Mouse (Mus musculus) embryonic facial prominence, embryonic 14.5 days (tissue): ENCODE measurements around the gene Zfyve1. TPM values are rescaled to one million over a fixed set of nuclear protein-coding genes. Genes with fewer than 3 reads are reported as not detected.
"Not testable (repeated sequence)": the region's sequence is repeated elsewhere in the genome, so short reads cannot be mapped to it uniquely, and the experiment has no call there.

Source experiments
- ATAC-seq: fragments of 200-750 bp; cut with Nextera tagmentation; 2 replicates; pipeline ENCODE4 v1.8.0; 2017; ENCODE audit warnings: low read depth, moderate number of reproducible peaks, moderate TSS enrichment
- DNase-seq: peaks from one replicate; pipeline ENCODE4 v3.0.0-alpha.2; 2015; ENCODE audit warnings: low spot score
- H3K27ac ChIP-seq: fragments of 300-500 bp; sonication (generic); replicated peaks from 2 replicates; pipeline ENCODE4 v1.5.1; 2014; ENCODE audit warnings: low read depth, mild to moderate bottlenecking, low read length, moderate library complexity
- H3K27me3 ChIP-seq: fragments of 300-500 bp; sonication (generic); replicated peaks from 2 replicates; pipeline ENCODE4 v1.6.1; 2014; ENCODE audit warnings: low read length; ENCODE audit not compliant: control insufficient read depth, insufficient read depth
- H3K36me3 ChIP-seq: fragments of 300-500 bp; sonication (generic); 2 replicates; pipeline ENCODE4 v1.6.1; 2014; ENCODE audit warnings: low read length, mixed read lengths; ENCODE audit not compliant: control insufficient read depth, insufficient read depth
- H3K4me1 ChIP-seq: fragments of 300-500 bp; sonication (generic); 2 replicates; pipeline ENCODE4 v1.6.1; 2014; ENCODE audit warnings: antibody characterized with exemption, low read length; ENCODE audit not compliant: control insufficient read depth, insufficient read depth
- H3K4me2 ChIP-seq: fragments of 300-500 bp; sonication (generic); 2 replicates; pipeline ENCODE4 v1.6.1; 2014; ENCODE audit warnings: low read depth, mild to moderate bottlenecking, low read length, moderate library complexity, mixed read lengths
- H3K4me3 ChIP-seq: fragments of 300-500 bp; sonication (generic); 2 replicates; pipeline ENCODE4 v1.5.1; 2014; ENCODE audit warnings: low read depth, mild to moderate bottlenecking, low read length
- H3K9ac ChIP-seq: fragments of 300-500 bp; sonication (generic); 2 replicates; pipeline ENCODE4 v1.6.1; 2014; ENCODE audit warnings: low read depth, mild to moderate bottlenecking, low read length, moderate library complexity, mixed read lengths
- H3K9me3 ChIP-seq: fragments of 300-500 bp; sonication (generic); 2 replicates; pipeline ENCODE4 v1.6.1; 2016; ENCODE audit warnings: low read length; ENCODE audit not compliant: control insufficient read depth
- WGBS: fragments of 180-500 bp; shearing (Covaris S2); extraction: QIAGEN DNeasy Blood & Tissue Kit; methylation state at CpG from one replicate; pipeline ENCODE4 v1.1.7; 2014; 5-methylcytosine and 5-hydroxymethylcytosine counted together
- polyA plus RNA-seq: library from polyadenylated mRNA; unstranded; fragments of >200 nt; fragmentation: Nextera tagmentation; extraction: Ambion mirVana; gene quantifications from 2 replicates; pipeline ENCODE4 v1.2.1, GENCODE M21; 2014

Zfyve1 gene
- 18.6 TPM in 2 replicates for polyA plus RNA-seq

- H3K4me1 ChIP-seq = peaks cover 5% of the 10 kb centered on the region; the same call in 1 of the 2 replicates
- H3K9ac ChIP-seq = peak within 1 kb of the TSS; percentile 86
- H3K27me3 ChIP-seq = no peaks in the 10 kb centered on the region
- H3K36me3 ChIP-seq = peaks cover 30% of the 10 kb centered on the region
- peak within 1 kb of the TSS; percentile 72 for H3K4me2 ChIP-seq
- no peaks in the 10 kb centered on the region for H3K9me3 ChIP-seq
- H3K27ac ChIP-seq = peak within 1 kb of the TSS; percentile 87
- H3K4me3 ChIP-seq = peak within 1 kb of the TSS; percentile 73
- under 1% methylated on average over 22 of the region's 28 CpGs for WGBS
- ATAC-seq = peak; percentile 99
- peak; percentile 99 for DNase-seq
Measured at GRCm38 (mm10) chr12:83597025-83597501, at the start of gene Zfyve1. TSS of gene Zfyve1 (minus strand) at chr12:83597222.

GRCm38 (mm10) chr12:83643116-83643515 is 46.1 kb upstream of the Zfyve1 start:
- DNase-seq = no peak
- no peak for ATAC-seq
- Histone ChIP-seq H3K27me3 (no peaks in the 10 kb centered on the region), H3K9me3 (no peaks in the 10 kb centered on the region), H3K4me1 (no peaks in the 10 kb centered on the region), H3K9ac (no peak overlapping the region), H3K27ac (no peak overlapping the region), H3K36me3 (peaks cover 73% of the 10 kb centered on the region), H3K4me3 (no peak overlapping the region), H3K4me2 (no peak overlapping the region)
- 82% methylated on average over 1 of the region's 1 CpGs for WGBS

GRCm38 (mm10) chr12:83641233-83641632 is 44.2 kb upstream of the Zfyve1 start:
- no peaks in the 10 kb centered on the region for H3K9me3 ChIP-seq
- H3K27ac ChIP-seq = no peak overlapping the region
- 82% methylated on average over 2 of the region's 2 CpGs for WGBS
- H3K9ac ChIP-seq = no peak overlapping the region
- no peaks in the 10 kb centered on the region for H3K27me3 ChIP-seq
- H3K4me1 ChIP-seq = no peaks in the 10 kb centered on the region
- H3K4me3 ChIP-seq = no peak overlapping the region
- no peak overlapping the region for H3K4me2 ChIP-seq
- H3K36me3 ChIP-seq = peaks cover 74% of the 10 kb centered on the region
- ATAC-seq (no peak), DNase-seq (no peak)

GRCm38 (mm10) chr12:83633807-83634206 is 36.8 kb upstream of the Zfyve1 start:
- Histone ChIP-seq H3K4me1 (peaks cover 7% of the 10 kb centered on the region; the same call in 1 of the 2 replicates), H3K9me3 (no peaks in the 10 kb centered on the region), H3K36me3 (peaks cover 34% of the 10 kb centered on the region), H3K27me3 (no peaks in the 10 kb centered on the region), H3K4me3 (peak overlapping the region; percentile 99), H3K4me2 (peak overlapping the region; percentile 79), H3K9ac (no peak overlapping the region), H3K27ac (no peak overlapping the region)
- WGBS = 34% methylated on average over 2 of the region's 2 CpGs
- no peak for ATAC-seq
- DNase-seq = no peak

- peak overlapping the region; percentile 94 for H3K27ac ChIP-seq
- H3K9ac ChIP-seq = peak overlapping the region; percentile 98
- DNase-seq = peak; percentile 48
- H3K27me3 ChIP-seq = no peaks in the 10 kb centered on the region
- WGBS = 0% methylated on average over 20 of the region's 20 CpGs
- peak overlapping the region; percentile 99 for H3K4me3 ChIP-seq
- H3K9me3 ChIP-seq = no peaks in the 10 kb centered on the region
- peaks cover 7% of the 10 kb centered on the region; the same call in 1 of the 2 replicates for H3K4me1 ChIP-seq
- H3K36me3 ChIP-seq = peaks cover 27% of the 10 kb centered on the region
- peak overlapping the region; percentile 79 for H3K4me2 ChIP-seq
- ATAC-seq = peak; percentile 34
Measured at GRCm38 (mm10) chr12:83632680-83633025, 35.6 kb upstream of the Zfyve1 start.

- Histone ChIP-seq H3K9me3 (no peaks in the 10 kb centered on the region), H3K4me3 (peak overlapping the region; percentile 99), H3K4me2 (peak overlapping the region; percentile 79), H3K36me3 (peaks cover 20% of the 10 kb centered on the region), H3K4me1 (peaks cover 7% of the 10 kb centered on the region; the same call in 1 of the 2 replicates), H3K9ac (peak overlapping the region; percentile 98), H3K27ac (peak overlapping the region; percentile 94), H3K27me3 (no peaks in the 10 kb centered on the region)
- 1% methylated on average over 45 of the region's 68 CpGs for WGBS
- DNase-seq = peak; percentile 99
- ATAC-seq = peak; percentile 100
Measured at GRCm38 (mm10) chr12:83631743-83632679, 35.0 kb upstream of the Zfyve1 start.

- no CpG with 5 or more reads among the region's 5 CpGs for WGBS
- H3K9ac ChIP-seq = peak within 1 kb of the TSS; percentile 98
- H3K27me3 ChIP-seq, DNase-seq, H3K9me3 ChIP-seq, ATAC-seq, H3K4me1 ChIP-seq: not testable (repeated sequence)
- peaks cover 10% of the 10 kb centered on the region for H3K36me3 ChIP-seq
- peak within 1 kb of the TSS; percentile 94 for H3K27ac ChIP-seq
- H3K4me3 ChIP-seq = peak within 1 kb of the TSS; percentile 99
- peak within 1 kb of the TSS; percentile 57 for H3K4me2 ChIP-seq
Measured at GRCm38 (mm10) chr12:83630936-83631335, 33.9 kb upstream of the Zfyve1 start, which contains the start of gene Rbm25. TSS of gene Rbm25 (plus strand) at chr12:83631236.

- WGBS = 78% methylated on average over 1 of the region's 1 CpGs
- ATAC-seq (no peak), DNase-seq (no peak)
- H3K4me1 ChIP-seq = no peaks in the 10 kb centered on the region
- H3K27me3 ChIP-seq = no peaks in the 10 kb centered on the region
- H3K4me2 ChIP-seq = no peak overlapping the region
- no peaks in the 10 kb centered on the region for H3K36me3 ChIP-seq
- H3K9ac ChIP-seq = no peak overlapping the region
- no peaks in the 10 kb centered on the region for H3K9me3 ChIP-seq
- H3K27ac ChIP-seq = no peak overlapping the region
- no peak overlapping the region for H3K4me3 ChIP-seq
Measured at GRCm38 (mm10) chr12:83624321-83624720, 27.3 kb upstream of the Zfyve1 start.
